8 mouse cellular contexts compared by ENCODE assay signal in the genomic region with DNA sequence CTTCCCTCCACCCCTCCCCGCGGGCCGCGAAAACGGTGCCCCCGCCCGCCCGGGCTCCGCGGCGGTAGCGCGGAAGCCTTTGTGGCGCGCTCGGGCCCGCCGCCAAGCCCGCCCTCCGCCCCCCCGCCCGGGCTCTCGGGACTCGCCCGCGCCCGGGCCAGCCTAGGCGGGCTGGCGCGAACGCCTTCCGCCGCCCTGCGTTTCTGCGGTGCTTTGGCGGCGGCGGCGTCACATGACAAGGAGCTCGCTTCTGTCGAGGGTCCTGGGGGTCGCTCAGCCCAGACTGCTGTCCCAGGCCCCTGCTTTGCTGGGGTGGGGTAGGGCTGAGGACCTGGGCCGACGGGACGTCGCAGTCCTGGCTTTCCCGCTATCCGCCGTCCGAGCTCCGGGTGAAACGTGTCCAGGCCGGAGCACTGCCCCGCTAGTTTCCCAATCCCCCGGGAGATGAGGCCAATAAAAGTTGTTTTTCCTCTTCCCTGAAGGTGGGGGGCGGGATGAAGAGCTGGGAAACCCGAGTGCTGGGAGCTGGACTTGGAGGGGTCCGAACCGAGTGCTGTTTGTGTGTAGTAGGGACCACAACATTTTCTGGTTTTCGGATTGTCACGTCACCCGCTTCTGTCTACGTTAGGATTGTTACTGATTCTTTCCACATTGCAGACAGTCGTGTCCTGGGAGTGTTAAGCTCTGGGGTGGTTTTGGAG. TPM values are rescaled to one million over a fixed set of nuclear protein-coding genes. Genes with fewer than 3 reads are reported as not detected.
DNase-seq lines count a peak whose midpoint lies in the region; ATAC-seq lines count a peak whose summit lies in the region.

No protein-coding gene starts in this region.

- under 1% methylated on average over 62 of the region's 64 CpGs for WGBS in embryonic facial prominence, embryonic 15.5 days
- under 1% methylated on average over 52 of the region's 64 CpGs for WGBS in heart, embryonic 11.5 days (ENCODE audit: insufficient replicate concordance)
- WGBS in kidney, embryonic 15.5 days: under 1% methylated on average over 37 of the region's 64 CpGs
- WGBS in limb, embryonic 15.5 days: 0% methylated on average over 56 of the region's 64 CpGs
- under 1% methylated on average over 54 of the region's 64 CpGs for WGBS in midbrain, embryonic 16.5 days

- no peaks in the 10 kb centered on the region for H3K36me3 ChIP-seq in embryonic facial prominence, embryonic 15.5 days
- H3K36me3 ChIP-seq in heart, embryonic 11.5 days (ENCODE audit: control insufficient read depth, insufficient read depth, low read length): no peaks in the 10 kb centered on the region
- H3K36me3 ChIP-seq in kidney, embryonic 15.5 days: no peaks in the 10 kb centered on the region
- no peaks in the 10 kb centered on the region for H3K36me3 ChIP-seq in limb, embryonic 15.5 days
- H3K36me3 ChIP-seq in midbrain, embryonic 16.5 days (ENCODE audit: control insufficient read depth, insufficient read depth, low read length): no peaks in the 10 kb centered on the region

- ATAC-seq in embryonic facial prominence, embryonic 15.5 days (ENCODE audit: insufficient number of reproducible peaks, low FRiP score, low TSS enrichment, low read depth): 0 out of 2 replicates have a peak, but pooled peaks have one; percentile 12
- peak; percentile 31 for ATAC-seq in heart, embryonic 11.5 days (replicated peaks; ENCODE audit: insufficient number of reproducible peaks, low FRiP score, low TSS enrichment)
- peak; percentile 33 for ATAC-seq in kidney, embryonic 15.5 days (replicated peaks; ENCODE audit: low FRiP score)
- ATAC-seq in limb, embryonic 15.5 days (ENCODE audit: insufficient number of reproducible peaks, low FRiP score, low TSS enrichment, low read depth): peak; percentile 20; the same call in 1 of the 2 replicates
- ATAC-seq in midbrain, embryonic 16.5 days: peak; percentile 19

- DNase-seq in 416B (ENCODE audit: low read depth): peak; percentile 78
- peak; percentile 34 to 47 for DNase-seq in adrenal gland, postnatal 4 days (ENCODE audit: low spot score in 2 of 2)
- DNase-seq in spleen, postnatal 10 days (ENCODE audit: low spot score in 2 of 2): peak; percentile 72 to 73

- H3K9me3 ChIP-seq in embryonic facial prominence, embryonic 15.5 days (replicated peaks): no peaks in the 10 kb centered on the region
- no peaks in the 10 kb centered on the region for H3K9me3 ChIP-seq in heart, embryonic 11.5 days (replicated peaks; ENCODE audit: control insufficient read depth, low read length)
- H3K9me3 ChIP-seq in kidney, embryonic 15.5 days (replicated peaks): no peaks in the 10 kb centered on the region
- no peaks in the 10 kb centered on the region for H3K9me3 ChIP-seq in limb, embryonic 15.5 days
- no peaks in the 10 kb centered on the region for H3K9me3 ChIP-seq in midbrain, embryonic 16.5 days (replicated peaks; ENCODE audit: control insufficient read depth, low read length, poor library complexity, severe bottlenecking)

- no peaks in the 10 kb centered on the region for H3K27me3 ChIP-seq in embryonic facial prominence, embryonic 15.5 days
- H3K27me3 ChIP-seq in heart, embryonic 11.5 days (ENCODE audit: control insufficient read depth, insufficient read depth, low read length): no peaks in the 10 kb centered on the region
- H3K27me3 ChIP-seq in kidney, embryonic 15.5 days: no peaks in the 10 kb centered on the region
- H3K27me3 ChIP-seq in limb, embryonic 15.5 days: no peaks in the 10 kb centered on the region
- H3K27me3 ChIP-seq in midbrain, embryonic 16.5 days (ENCODE audit: control insufficient read depth, insufficient read depth, low read depth, low read length): no peaks in the 10 kb centered on the region

- H3K27ac ChIP-seq in embryonic facial prominence, embryonic 15.5 days (replicated peaks): peak overlapping the region; percentile 99
- H3K27ac ChIP-seq in heart, embryonic 11.5 days (ENCODE audit: low read depth, low read length): peak overlapping the region; percentile 99
- H3K27ac ChIP-seq in kidney, embryonic 15.5 days: peak overlapping the region; percentile 98
- H3K27ac ChIP-seq in limb, embryonic 15.5 days: peak overlapping the region; percentile 98
- H3K27ac ChIP-seq in midbrain, embryonic 16.5 days (ENCODE audit: low read length): peak overlapping the region; percentile 99

- H3K4me2 ChIP-seq in embryonic facial prominence, embryonic 15.5 days (replicated peaks): peak overlapping the region; percentile 52
- H3K4me2 ChIP-seq in heart, embryonic 11.5 days: peak overlapping the region; percentile 63
- H3K4me2 ChIP-seq in kidney, embryonic 15.5 days: peak overlapping the region; percentile 64
- H3K4me2 ChIP-seq in limb, embryonic 15.5 days: peak overlapping the region; percentile 48
- peak overlapping the region; percentile 76 for H3K4me2 ChIP-seq in midbrain, embryonic 16.5 days (ENCODE audit: low read length)

- H3K4me1 ChIP-seq in embryonic facial prominence, embryonic 15.5 days: peaks cover 16% of the 10 kb centered on the region
- peaks cover 5% of the 10 kb centered on the region for H3K4me1 ChIP-seq in heart, embryonic 11.5 days (ENCODE audit: control insufficient read depth, insufficient read depth, low read length)
- peaks cover 29% of the 10 kb centered on the region for H3K4me1 ChIP-seq in kidney, embryonic 15.5 days
- peaks cover 8% of the 10 kb centered on the region for H3K4me1 ChIP-seq in limb, embryonic 15.5 days
- peaks cover 18% of the 10 kb centered on the region for H3K4me1 ChIP-seq in midbrain, embryonic 16.5 days (ENCODE audit: control insufficient read depth, insufficient read depth, low read length)

- peak overlapping the region; percentile 64 for H3K4me3 ChIP-seq in embryonic facial prominence, embryonic 15.5 days (replicated peaks)
- H3K4me3 ChIP-seq in heart, embryonic 11.5 days (ENCODE audit: low read depth, low read length): peak overlapping the region; percentile 63
- peak overlapping the region; percentile 89 for H3K4me3 ChIP-seq in kidney, embryonic 15.5 days (replicated peaks)
- peak overlapping the region; percentile 63 for H3K4me3 ChIP-seq in limb, embryonic 15.5 days
- H3K4me3 ChIP-seq in midbrain, embryonic 16.5 days (ENCODE audit: low read depth, low read length): peak overlapping the region; percentile 88

- H3K9ac ChIP-seq in embryonic facial prominence, embryonic 15.5 days: peak overlapping the region; percentile 85
- H3K9ac ChIP-seq in heart, embryonic 11.5 days (ENCODE audit: low read depth, low read length): peak overlapping the region; percentile 87
- H3K9ac ChIP-seq in kidney, embryonic 15.5 days: peak overlapping the region; percentile 86
- peak overlapping the region; percentile 68 for H3K9ac ChIP-seq in limb, embryonic 15.5 days
- peak overlapping the region; percentile 95 for H3K9ac ChIP-seq in midbrain, embryonic 16.5 days (ENCODE audit: low read depth, low read length)

RNA-seq across cellular contexts. Expression of gene Stag1, which starts 46.6 kb away (rescaled TPM):
- total RNA-seq in adrenal gland, postnatal 4 days (2021): 10 to 100 TPM; 56.9 to 57.5 TPM
- 33.8 and 40.4 TPM in 2 replicates for polyA plus RNA-seq in embryonic facial prominence, embryonic 15.5 days (2015; fragmentation: Nextera tagmentation; extraction: Ambion mirVana)
- polyA plus RNA-seq in heart, embryonic 11.5 days (2014; fragmentation: Nextera tagmentation; extraction: Ambion mirVana): 29.7 and 35.6 TPM in 2 replicates
- 45.0 and 48.9 TPM in 2 replicates for polyA plus RNA-seq in kidney, embryonic 15.5 days (2015; fragmentation: Nextera tagmentation; extraction: Ambion mirVana)
- 37.9 and 46.2 TPM in 2 replicates for polyA plus RNA-seq in limb, embryonic 15.5 days (2015; fragmentation: Nextera tagmentation; extraction: Ambion mirVana)
- polyA plus RNA-seq in midbrain, embryonic 16.5 days (2015; fragmentation: Nextera tagmentation; extraction: Ambion mirVana): 26.5 and 32.8 TPM in 2 replicates

Comparison
In these comparisons a context has a peak if more than half of its experiments do, and no peak if none do; other contexts are left out.
1. Peak in every context shown above with its lines: DNase-seq, ATAC-seq, H3K4me3 ChIP-seq and H3K27ac ChIP-seq.